Mouse (Mus musculus): ENCODE data around the gene Ip6k1.

The Ip6k1 gene

DNA sequence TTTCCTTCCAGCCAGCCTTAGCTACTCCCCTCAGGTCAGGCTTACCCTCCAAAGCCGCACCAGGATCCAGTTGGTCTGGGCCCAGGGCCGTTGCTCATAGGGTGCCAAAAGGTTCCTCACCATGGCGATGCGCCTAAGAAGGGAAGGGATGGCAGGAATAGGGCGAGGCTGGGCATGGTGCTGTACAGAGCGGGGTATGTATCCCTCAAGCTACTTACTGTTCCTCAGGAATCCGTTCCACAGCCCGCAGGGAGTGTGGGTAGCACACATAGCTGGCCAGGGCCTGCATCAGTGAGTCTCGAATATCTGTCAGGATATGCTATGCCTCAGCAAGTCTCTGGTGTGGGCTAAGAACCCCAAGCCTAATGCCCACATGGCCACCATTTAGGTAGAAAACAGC, 56.0 kb downstream of the Ip6k1 start:
- no peak for DNase-seq (ENCODE audit: low read depth)

- no peak for DNase-seq (ENCODE audit: low read depth)
Observed at GRCm38 (mm10) chr9:108062142-108062541, 59.8 kb downstream of the Ip6k1 start.

- no peak for DNase-seq (ENCODE audit: low read depth)
Observed at GRCm38 (mm10) chr9:108063361-108063760, 61.1 kb downstream of the Ip6k1 start.

DNA sequence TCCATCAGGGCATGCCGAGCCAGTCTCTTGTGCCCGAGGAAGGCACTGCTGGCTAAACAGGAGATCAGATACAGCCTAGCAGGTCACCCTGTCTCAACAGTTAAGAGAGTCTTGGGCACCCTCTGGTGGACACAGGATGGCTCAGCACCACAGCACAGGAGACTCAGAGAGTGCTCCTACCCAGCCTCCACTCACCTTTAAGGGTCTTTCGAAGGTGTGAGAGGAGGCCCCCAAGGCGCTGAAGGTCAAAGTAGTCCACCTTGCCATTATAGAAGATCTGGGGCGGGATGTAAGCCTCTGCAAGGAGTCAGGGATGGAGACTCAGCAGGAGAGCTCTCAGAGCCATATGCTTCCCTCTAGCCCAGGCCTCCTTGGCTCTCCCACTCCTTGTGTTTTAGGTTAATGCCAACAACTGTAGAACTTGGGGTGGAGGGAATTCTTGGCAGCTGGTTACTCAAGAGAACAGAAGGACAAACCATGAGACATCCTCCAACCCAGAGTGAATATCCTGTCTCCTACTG, 63.2 kb downstream of the Ip6k1 start:
- DNase-seq (ENCODE audit: low read depth) = no peak

DNA sequence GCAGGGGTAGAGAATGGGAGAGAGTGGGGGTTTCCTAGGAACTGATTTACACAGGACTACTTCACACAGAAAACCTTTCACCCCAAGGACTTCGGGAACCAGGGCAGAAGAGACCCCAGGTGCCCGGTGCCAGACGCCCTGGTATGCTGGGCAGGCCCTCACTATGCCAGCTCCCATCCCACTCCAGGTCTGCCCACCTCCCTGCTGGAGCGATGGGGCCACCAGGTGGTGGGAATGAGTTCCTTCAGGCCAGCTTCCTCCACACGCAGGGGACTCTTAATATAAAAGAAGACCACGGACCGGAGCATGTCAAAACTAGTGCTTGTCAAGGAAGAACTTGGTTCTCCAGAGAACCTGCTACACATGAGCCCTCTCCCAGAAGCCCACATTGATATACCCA, 64.9 kb downstream of the Ip6k1 start:
- DNase-seq (ENCODE audit: low read depth) = no peak

GRCm38 (mm10) chr9:108067900-108068299, 65.6 kb downstream of the Ip6k1 start:
- DNase-seq (ENCODE audit: low read depth) = peak; percentile 71

GRCm38 (mm10) chr9:108069007-108069406, 66.7 kb downstream of the Ip6k1 start:
- no peak for DNase-seq (ENCODE audit: low read depth)

- no peak for DNase-seq (ENCODE audit: low read depth)
Observed at GRCm38 (mm10) chr9:108069529-108069928, 67.2 kb downstream of the Ip6k1 start.

DNA sequence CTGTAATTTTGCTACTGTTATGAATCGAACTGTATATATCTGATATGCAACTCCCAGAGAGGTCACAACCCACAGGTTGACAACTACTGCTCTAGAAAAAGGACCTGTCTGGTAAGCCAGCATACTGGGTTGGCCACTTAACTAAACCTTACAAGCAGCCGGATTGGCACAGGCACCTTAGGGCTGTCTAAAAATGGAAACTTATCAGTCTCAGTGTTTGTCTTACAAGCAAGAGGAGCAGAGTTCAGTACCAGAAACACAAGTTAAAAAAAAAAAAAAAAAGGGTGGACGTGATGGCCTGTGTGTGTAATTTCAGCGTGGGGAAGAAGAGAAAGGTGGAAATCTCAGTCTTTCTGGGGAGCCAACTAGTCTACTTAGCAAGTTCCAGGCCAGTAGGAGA, 69.5 kb downstream of the Ip6k1 start:
- DNase-seq (ENCODE audit: low read depth) = no peak

GRCm38 (mm10) chr9:108072481-108072924, 70.2 kb downstream of the Ip6k1 start:
- DNase-seq (ENCODE audit: low read depth) = no peak

DNA sequence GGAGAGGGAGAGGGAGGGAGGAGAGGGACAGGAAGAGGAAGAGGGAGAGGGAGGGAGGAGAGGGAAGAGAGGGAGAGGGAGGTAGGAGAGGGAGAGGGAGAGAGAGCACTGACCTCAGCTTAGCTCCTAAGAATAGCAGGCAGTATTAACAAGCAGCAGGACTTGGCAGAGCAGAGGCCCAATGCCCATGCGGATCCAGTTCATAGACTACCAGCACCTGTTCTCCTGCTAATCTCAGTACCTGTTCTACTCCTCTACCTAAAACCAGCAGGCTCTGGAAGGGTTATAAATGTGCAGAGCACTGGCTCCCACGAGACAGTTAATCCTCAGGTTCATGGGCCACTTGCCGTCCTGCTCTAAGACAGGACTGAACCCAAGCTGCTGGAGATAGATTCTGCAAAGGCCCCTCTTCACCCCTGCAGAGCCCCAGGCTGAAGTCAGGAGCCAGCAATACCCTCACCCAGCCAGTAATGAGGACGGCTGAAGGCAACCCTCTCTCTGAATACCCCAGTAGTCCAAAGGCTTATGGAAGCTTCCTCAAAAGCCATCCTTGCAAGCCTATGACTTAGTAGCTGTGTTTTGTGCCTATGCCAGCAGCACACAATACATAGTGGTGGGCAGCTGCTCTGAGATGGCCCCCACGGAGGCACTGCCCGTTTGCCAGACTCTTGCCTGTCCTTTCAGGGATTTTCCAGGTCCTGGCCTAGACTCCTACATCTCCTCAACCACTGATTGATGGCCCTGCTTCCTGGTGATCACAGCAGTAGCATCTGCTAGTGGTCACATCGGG, 71.0 kb downstream of the Ip6k1 start:
- no peak for DNase-seq (ENCODE audit: low read depth)

GRCm38 (mm10) chr9:108080168-108080567, 77.9 kb downstream of the Ip6k1 start, which contains the start of gene Mst1:
Gene Mst1 (plus strand): TSS chr9:108080436.
- DNase-seq (ENCODE audit: low read depth) = no peak

DNA sequence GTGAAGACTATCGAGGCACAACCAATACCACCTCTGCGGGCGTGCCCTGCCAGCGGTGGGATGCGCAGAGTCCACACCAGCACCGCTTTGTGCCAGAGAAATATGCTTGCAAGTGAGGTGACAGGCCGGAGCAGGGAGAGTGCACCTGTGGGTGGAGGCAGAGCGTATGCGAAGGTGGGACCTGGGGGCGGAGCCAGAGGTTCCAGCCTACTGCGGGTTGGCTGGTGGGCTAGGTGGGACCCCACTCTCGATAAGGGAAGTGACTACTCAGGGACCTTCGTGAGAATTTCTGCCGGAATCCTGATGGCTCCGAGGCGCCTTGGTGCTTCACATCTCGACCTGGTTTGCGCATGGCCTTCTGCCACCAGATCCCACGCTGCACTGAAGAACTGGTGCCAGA, 80.2 kb downstream of the Ip6k1 start:
- DNase-seq (ENCODE audit: low read depth) = no peak

DNA sequence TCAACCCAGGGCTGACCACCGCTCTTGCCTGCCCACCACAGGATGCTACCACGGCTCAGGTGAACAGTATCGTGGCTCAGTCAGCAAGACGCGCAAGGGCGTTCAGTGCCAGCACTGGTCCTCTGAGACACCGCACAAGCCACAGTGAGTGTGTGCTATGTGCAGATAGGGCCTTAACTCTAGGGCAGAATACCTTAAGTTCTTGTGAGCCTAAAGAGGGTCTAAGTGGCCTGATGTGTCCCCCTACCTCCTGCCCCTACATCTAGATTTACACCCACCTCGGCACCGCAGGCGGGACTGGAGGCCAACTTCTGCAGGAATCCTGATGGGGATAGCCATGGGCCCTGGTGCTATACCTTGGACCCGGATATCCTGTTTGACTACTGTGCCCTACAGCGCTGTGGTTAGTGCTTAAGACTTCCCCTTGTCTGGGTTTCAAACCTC, 80.7 kb downstream of the Ip6k1 start, which contains the start of gene Rnf123:
Rnf123 (minus strand) TSS at position 359 of the 444 bp plus-strand sequence.
- DNase-seq (ENCODE audit: low read depth) = no peak

DNA sequence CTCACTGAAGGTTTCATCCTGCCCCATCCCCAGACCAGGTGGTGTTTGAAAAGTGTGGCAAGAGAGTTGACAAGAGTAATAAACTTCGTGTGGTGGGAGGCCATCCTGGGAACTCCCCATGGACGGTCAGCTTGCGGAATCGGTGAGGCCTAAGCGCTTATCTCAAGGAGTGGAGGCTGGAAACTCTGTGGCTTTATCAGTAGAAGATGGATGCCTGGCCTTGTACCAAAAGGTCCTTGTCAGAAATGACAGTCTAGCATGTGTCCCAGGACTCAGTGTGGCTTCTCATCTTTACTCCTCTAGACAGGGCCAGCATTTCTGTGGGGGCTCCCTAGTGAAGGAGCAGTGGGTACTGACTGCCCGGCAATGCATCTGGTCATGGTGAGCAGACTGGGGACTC, 81.3 kb downstream of the Ip6k1 start:
- DNase-seq (ENCODE audit: low read depth) = no peak

GRCm38 (mm10) chr9:108085261-108085660, 83.0 kb downstream of the Ip6k1 start:
- DNase-seq (ENCODE audit: low read depth) = no peak

DNA sequence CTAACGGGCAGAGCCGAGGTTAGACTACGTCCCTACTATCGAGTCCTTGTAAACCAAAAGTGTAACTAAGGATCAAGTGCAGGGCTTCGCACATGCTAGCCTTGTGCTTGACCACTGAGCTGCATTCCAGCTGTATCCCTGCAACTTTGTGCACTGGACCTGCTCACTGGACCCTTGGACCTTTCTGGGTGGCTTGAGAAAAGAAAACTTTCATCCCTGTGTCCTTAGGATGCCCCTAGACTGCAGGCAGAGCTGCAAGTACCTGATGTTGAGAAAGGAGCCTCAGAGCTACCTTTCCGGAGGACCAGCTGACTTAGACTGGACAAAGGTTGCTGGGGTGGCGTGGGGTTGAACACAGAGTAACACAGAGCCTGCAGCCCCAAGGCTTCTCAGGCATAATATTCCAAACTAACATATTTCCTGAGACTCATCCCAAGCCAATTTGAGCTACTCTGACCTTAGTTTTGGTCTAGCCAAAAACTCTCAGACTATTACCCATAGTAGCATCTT, 88.4 kb downstream of the Ip6k1 start:
- DNase-seq (ENCODE audit: low read depth) = no peak

DNA sequence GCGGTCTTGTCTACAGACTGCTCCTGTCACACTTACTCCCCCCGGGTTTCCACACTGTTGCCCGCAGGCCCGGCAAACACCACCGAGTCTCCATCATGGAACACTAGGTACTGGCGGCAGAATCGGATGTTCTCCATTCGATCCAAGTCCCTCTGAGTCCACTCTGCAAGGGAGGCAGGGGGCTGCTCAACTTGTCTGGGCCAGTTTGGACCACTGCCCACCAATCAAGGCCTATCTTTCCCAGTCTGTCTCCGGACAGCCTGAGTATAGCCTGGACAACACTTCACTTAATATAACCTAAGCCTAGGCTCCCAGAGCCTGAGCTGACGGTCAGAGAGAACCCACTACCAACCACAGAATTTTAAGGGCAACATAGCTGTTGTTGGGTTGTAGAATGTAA, 91.3 kb downstream of the Ip6k1 start:
- no peak for DNase-seq (ENCODE audit: low read depth)

DNA sequence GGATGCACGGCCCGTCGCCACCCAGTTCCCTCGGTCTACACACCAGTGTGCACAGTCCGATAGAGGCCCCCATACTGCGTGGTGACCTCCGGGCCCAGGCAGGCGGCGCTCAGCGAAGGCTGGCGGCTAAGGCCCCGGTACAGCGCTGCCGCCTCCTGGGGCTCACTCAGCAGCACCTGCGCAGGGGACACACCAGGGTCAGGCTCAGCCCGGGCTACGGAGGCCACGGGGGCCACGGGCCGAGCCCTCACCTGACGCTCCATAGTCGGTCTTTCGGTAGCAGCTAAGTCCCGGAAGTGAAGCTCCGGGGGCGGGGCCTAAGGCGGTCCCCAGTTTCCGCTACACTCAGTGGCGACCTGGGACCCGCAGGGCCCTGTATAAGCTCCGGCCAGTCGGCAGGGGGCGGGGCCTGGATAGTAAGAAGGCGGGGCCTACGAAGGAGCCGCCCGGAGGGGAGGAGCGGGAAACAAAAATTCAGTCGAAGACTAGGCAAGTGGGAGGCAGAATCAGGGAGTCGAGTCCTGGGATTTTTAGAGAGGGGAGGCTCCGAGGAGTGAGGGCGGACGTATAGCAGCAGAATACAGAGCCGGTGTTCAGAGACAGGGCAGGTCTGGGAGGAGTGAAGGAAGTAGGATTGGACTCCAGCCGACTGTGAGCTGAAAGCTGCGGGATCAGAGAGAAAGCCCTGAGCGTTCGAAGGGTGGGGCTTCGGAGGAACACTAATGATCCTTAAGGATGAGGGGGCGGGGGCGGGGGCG, 92.1 kb downstream of the Ip6k1 start, which contains the start of gene Apeh:
Apeh (minus strand) TSS at position 423 of the 758 bp plus-strand sequence.
- DNase-seq (ENCODE audit: low read depth) = peak; percentile 70

DNA sequence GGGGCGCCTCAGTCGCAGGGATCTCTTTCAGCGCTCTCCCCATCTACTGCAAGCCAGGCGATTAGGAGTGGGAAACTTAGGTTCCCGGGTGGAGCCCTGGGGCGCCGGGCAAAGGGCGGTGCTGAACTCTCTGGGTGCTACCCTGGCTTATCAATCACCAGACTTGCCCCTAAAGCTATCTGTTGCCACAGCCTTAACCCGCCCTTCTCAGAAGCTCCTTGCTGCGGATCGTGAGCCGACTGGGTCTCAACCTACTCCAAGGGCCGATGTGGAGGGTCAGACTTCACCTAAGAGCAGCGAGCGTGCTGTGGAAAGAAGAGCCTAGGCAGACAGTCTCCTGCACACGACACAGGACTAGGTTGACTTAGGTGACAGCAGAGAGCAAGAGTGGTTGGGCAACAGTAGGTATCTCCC, 92.7 kb downstream of the Ip6k1 start:
- DNase-seq (ENCODE audit: low read depth) = no peak

DNA sequence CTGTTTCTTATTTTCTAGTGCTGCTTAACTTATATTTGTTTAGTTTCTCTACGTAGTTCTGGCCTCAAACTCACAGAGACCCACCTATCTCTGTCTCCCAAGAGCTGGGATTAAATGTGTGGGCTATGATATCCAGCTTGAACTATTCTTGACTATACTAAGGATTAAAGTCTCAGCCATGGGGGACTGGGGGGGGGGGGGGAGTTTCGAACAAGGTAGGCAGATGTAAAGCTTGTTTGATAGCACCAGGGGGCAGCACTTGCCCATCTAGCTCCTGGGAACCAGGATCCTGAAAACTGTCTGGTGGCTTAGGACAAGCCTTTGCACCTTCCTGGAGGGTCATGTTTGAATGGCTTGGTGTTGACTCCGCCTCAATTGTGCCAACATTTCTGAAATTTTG, 93.2 kb downstream of the Ip6k1 start:
- DNase-seq (ENCODE audit: low read depth) = peak; percentile 59

- no peak for DNase-seq (ENCODE audit: low read depth)
Observed at GRCm38 (mm10) chr9:108095949-108096712, 93.8 kb downstream of the Ip6k1 start.

Measured in fibroblast of lung, adult 2 months (primary cell).